Mouse (Mus musculus): ENCODE measurements at regions not wholly inside any gene's neighbourhood (a gene's known extent, or its start where the extent isn't known, plus 50 kb on each side); places are given as distances from the start of the nearest gene placed in this dataset.
A peak's percentile ranks its signal among the peaks of the same experiment; 100 is the strongest.

DNA sequence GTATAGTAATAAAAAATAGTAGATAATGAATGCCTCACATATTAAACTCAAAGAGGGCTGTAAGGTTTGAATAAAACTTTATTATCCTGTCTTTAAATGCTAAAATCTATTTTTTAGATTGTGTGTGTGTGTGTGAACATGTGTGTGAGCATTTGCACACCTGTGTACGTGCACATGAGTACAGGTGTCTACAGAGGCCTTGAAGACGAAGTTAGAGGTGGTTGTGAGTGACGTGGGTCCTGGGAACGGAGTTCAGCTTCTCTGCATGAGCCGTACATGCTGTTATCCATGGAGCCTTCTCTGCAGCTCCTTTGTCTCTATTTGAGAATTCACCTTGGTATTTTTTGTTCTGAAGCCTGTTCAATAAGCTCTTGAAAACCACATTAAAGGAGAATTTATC is 129.8 kb upstream of the Hmgn3 start:
- DNase-seq (ENCODE audit: low spot score in 2 of 2), result no peak

DNA sequence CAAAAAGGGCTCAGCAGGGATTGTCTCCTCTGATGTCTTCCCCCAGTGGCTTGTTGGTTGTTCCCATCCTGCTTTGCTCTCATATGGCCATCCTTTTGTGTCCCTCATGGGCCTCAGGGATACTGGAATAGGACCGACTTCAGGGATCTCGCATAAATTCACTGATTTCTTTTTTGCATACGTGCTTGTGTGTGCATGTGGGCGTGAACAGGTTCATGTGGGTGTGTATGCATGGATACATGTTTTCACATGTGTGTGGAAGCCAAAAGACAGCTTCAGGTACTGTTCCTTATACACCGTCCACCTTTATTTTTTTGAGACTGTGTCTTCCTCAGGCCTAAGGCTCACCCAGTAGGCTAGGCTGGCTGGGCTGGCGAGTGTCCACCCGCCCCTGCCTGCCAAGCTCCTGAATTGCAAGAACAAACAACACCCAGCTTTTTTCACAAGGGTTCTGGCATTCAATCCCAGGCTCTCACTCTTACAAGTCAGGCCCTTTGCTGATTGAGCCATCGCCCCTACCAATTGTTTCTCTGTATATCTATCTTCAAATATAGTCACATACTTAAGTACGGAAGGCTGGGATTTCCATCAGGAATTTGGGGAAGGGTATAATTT is 127.0 kb upstream of the Hmgn3 start:
- peak in 1 of 2 experiments; percentile 57 for DNase-seq (ENCODE audit: low spot score in 2 of 2)

DNA sequence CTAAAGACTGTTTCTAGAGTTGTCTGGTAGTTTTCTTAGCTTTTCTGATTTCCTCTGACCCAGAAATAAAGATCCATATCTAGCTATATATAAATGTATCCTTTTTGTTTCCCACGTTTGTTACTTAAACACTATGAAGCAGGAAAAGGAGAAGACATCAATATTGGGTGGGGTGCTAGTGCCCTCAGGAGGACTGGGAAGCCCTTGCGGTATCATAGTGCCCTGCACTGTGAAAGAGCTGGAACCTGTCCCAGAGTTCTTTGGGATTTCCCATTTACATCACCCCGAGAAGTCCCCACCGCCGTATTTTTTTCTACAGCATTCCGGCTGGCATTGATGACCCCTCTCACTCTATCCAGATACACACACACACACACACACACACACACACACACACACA is 119.3 kb upstream of the Hmgn3 start:
- no peak for DNase-seq (ENCODE audit: low spot score in 2 of 2)

DNA sequence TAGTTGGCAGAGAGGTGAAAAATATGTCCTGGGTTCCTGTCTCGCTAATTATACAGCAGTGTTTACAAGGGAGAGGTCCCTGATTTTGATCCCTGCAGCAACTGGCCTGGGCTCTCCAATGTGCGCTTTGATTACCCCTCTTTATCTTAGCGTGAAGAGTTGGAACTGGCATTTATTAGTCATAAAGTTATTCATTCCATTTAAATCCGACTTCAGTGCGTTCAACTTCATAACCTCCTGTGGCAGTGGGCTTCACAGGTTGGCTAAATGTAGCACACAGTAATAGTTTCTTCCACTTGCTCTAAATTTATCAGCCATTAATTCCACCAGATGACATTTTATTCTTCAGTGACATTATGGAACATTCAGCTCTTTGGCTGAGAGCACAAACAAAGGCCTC is 113.0 kb upstream of the Hmgn3 start:
- DNase-seq (ENCODE audit: low spot score in 2 of 2), result no peak

DNA sequence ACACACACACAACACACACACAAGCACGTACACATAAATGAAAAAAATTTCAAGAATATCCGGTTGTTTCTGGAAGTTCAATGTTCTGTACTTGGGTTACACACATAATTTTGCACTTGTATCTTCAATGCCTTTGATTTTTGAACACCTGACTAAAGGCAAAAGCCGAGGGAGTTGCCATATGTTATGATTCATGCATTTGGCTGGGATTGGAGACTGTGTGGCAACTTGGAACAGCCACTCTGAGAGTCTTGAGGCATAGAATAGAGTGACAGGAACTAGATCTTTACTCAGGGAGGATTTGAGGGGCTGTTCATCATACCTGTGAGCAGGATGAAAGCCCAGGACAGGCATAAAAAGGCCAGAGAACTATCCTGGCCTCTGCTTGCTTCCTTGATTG is 112.5 kb upstream of the Hmgn3 start:
- no peak for DNase-seq (ENCODE audit: low spot score in 2 of 2)

DNA sequence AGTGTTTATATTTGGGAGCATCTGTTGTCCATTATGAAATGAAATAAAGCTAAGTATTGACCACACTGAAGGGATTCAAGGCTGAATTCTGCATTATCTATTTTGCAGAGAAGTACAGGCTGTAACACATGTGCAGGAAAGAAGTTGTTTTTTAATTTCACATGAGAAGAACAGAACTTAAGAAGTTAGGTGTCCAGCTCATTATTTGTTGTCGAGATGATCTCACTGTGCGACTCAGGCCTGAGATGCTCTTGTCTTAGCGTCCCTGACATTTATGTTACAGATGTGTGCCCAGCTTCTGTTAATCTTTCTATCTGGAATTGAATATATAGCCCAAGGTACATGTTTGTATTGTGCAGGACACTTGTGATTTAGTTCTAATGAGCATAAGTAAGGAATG is 112.0 kb upstream of the Hmgn3 start:
- DNase-seq (ENCODE audit: low spot score in 2 of 2), result no peak

DNA sequence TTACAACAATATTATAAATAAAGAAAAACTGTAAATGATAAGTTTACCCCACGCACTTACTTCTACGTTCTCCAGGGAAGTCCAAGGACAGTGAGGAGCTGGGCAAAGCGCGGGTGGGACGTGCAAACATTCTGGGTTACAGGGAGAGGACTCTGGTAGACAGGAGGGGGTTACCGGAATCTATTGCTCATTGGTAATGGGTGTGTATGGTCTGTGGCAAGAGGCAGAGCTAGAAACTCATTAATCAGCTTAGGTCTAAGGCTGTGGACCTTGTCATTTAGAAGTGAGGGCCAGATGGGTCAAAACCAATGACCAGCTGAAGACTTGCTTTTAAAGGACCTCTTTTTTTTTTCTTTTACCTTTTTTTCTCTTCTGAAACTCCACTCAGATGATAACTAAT is 107.9 kb upstream of the Hmgn3 start:
- DNase-seq (ENCODE audit: low spot score in 2 of 2), result no peak

DNA sequence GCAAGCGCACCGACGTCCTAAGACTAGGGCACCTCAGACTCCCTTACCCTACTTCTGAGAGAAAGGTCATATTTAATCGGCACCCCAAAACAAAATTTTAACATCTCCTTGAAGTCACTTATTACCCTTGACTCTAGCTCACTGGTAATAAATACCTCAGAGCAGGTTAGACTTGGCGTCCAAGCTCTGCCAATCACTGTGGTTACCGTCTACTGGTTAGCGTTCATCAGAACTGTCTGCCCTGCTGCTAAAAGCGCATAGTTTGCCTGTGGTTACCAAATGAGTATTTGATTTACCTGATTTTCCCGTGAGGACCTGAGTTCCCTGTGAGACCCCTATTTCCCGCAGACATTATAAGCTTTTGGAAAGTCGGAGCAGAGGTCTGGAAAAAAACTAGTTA is 107.3 kb upstream of the Hmgn3 start:
- no peak for DNase-seq (ENCODE audit: low spot score in 2 of 2)

DNA sequence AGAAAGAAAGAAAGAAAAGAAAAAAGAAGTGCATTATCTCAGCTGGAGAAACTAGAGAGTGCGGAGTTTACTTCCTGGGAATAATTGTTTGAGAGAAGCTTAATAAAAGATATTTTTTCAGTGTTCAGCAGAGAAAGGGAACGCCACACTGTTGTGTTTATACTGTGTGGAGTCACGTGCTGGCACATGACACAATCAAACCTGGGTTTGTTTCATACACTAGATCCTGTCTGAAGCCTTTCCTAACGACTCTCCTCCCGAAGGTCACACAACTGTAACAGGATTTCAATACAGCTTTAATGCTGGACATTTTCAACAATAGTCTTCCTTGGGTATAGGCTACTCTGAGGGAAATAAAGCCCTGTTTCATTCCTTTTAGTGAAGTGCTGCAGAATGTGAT is 105.3 kb upstream of the Hmgn3 start:
- DNase-seq (ENCODE audit: low spot score in 2 of 2), result no peak

DNA sequence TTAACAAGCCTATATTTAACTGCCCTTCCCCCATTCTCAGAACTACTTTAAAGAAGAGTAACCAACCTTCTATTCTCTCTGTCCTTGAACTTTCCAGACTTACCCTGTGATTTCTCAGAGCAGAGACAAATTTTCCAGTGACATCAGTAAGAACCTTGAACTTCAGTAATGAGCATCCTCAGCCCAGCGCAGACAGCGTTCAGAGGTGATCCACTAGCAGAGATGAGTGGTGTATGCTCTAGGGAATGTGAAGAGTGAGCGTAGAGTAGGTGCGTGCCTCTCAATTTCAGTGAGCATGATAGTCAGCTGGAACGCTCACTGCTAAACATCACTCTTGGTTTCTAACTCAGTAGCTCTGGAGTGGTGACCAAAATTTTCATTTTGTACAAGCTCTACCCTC is 103.4 kb upstream of the Hmgn3 start:
- no peak for DNase-seq (ENCODE audit: low spot score in 2 of 2)

DNA sequence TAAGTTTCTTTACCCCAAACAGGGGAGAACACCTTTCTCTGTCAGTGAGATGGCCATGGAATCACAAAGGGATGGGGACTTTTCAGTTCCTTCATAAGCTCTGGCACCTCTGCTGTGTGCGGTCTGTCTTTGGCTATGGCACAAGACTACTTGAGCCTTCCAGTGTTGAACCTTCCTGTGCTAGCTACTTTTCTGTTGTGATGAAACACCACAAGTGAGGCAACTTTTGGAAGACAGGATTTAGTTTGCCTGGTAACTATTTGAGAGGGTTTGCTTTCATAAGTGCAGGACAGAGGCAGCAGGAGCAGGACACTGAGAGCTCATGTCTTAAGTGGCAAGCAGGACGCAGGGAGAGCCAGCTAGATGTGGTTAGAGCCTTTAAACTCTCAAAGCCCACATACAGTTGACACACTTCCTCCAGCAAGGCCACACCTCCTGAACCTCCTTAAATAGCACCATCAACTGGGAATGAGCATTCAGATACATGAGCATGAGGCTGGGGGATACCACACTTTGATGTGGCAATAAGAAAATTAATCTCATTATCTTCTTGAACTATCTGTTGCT is 101.8 kb upstream of the Hmgn3 start:
- no peak for DNase-seq (ENCODE audit: low spot score in 2 of 2)

DNA sequence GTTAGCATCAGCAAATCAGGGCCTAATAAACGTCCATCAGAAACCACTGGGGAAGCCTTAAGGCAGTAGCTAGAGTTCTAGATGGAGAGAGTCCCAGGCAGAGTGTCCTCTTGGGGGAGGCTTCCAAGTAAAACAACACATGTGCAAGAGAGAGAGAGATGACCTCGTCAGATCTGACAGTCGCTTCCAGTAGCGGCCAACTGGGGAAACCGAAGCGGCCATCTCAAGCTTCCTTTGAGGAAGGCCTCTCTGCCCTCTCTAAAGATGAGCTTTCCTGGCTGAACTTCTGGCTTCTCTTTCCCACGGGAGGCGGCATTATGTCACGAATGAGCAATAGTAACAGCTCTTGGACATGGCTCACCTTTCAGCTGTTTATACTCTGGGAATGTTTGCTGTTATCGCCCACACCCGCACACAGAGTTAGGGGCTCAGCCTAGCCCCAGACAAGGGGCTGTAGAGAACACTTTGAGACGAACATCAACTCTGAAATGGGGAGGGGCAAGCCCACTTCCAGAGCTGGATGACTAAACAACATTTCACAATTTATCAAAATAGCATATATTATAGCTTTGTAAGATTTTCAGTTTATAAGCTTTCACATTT is 100.7 kb upstream of the Hmgn3 start:
- peak in 1 of 2 experiments; percentile 18 for DNase-seq (ENCODE audit: low spot score in 2 of 2)

DNA sequence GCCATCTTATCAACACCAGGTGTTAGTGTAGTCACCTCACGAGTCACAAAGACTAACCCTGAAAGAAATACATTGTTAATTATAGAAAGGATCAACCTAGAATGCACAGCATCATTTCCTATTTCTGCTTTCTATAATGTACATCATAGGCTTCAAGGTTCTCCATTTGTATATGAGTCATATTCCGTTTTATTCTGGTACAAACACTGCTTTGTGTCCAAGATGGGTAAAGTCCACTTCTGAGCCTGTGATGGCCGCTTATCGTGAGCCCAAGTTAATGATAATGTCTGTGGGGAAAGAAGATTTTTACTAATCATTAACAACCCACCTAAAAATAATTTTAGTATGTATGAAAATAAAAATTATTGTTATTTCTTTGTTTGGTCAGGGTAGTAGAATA is 94.6 kb upstream of the Hmgn3 start:
- DNase-seq (ENCODE audit: low spot score in 2 of 2), result no peak

DNA sequence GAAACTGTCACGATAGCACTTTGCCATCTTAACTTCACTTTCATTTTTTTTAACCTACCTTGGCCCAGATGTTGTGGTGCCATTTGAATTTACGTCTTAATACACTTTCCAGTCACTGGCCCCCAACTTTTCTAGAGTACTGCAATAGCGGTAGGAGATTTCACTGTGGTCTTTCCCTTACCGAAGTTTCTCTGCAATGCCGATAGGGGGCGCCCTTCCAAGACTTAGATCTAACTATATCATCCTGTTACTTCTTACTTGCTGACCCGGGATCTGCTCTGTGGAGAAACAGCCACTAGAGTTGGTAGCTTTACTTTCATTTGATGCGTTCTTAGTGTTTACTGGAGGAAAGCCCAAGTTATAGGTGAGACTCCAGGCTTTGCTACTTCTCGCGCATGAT is 92.6 kb upstream of the Hmgn3 start:
- DNase-seq (ENCODE audit: low spot score in 2 of 2), result no peak

DNA sequence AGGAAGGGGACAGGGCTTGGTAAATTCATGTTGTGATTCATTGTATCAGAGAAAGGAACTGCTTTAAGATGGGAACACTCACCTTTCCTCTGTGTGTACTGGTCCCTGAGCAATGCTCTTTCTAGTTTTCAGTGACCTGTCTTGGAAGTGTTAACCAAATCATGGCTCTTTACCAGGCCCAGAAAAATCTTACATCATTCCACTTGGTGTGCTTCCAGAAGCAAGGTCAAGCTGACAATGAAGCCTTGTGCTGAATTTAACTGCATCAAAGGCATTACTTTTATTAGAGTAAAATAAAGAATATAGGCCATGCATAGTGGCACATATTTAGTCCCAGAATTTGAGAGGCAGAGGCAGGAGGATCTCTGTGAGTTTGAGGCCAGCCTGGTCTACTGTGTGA is 75.4 kb upstream of the Hmgn3 start:
- DNase-seq (ENCODE audit: low spot score in 2 of 2), result no peak

DNA sequence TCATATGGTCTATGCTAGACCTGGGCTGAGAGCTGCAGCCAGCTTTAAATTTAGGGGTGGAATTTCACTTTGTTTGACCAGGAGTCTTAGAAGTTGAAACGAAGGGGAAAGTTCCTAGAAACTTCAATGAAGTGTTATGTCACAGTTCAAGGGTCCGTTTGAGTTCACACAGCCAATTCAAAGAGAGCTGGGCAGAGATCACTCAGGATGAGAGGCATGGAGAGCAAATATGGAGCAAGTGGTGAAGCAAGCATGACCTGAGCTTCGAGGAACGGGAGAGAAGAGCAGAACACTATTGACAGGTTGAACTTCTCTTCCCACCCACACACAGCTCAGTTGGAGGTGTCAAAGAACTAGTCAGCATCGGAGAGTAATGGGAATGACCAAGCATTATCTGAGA is 56.1 kb upstream of the Hmgn3 start:
- DNase-seq (ENCODE audit: low spot score in 2 of 2), result no peak

DNA sequence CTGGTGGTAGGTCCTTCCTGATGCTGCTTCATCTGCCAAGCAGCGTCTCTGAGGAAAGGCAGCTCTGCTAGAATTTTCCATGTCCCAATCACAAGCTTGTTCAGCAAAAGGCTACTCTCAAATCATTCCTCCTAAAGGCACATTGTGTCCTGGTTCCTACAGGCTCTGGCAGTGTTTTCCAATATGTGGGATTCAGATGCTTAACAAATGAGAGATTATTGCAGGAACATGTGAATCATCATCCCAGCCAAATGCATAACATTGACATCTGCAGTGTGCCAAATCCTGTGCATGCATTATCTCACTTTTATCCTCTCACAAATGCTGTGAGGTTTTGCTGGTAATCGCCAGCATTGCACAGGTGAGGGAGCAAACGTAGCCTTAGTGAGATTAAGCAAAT is 53.3 kb upstream of the Hmgn3 start:
- DNase-seq (ENCODE audit: low spot score in 2 of 2), result no peak

DNA sequence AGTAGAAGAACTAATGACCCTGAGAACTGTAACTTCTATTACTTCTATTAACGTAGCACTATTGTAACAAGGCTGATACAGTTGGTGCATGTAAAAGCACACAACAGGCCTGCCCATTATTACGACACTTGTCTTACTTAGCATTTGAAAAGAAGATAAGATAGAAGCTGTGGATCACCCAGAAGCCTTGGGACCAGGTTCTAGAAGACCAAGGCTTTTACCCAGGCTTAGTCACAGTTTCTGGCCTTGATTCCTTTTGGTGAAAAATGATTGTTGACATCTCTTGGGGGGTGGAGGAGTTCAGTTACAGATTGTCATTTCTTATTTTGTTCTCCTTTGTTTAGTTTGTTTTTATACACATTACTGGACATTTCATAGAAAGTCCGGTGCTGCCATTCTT is 52.7 kb upstream of the Hmgn3 start:
- no peak for DNase-seq (ENCODE audit: low spot score in 2 of 2)

DNA sequence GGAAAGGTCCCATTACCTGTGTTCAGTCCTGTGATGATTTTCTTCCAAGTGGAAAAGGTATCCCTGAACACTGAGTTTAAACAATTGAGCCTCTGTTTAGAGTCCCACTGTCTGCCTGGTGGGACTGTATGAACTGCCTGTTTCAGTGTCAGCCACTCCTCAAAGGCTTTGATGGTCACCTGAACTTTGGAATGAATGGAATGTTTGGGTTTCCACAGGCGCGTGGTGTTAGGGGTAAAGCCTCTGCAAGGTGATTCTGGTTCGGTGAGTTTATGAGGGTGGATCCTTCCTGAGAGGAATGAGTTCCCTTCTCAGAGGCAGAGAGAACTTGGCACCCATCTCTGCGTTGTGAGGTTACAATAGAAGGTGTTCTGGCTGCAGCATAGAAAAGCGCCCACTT is 50.5 kb upstream of the Hmgn3 start:
- no peak for DNase-seq (ENCODE audit: low spot score in 2 of 2)

All from urinary bladder, postnatal 36 days (tissue).